ENCODE assay signal across 16 mouse cellular contexts in the genomic region with DNA sequence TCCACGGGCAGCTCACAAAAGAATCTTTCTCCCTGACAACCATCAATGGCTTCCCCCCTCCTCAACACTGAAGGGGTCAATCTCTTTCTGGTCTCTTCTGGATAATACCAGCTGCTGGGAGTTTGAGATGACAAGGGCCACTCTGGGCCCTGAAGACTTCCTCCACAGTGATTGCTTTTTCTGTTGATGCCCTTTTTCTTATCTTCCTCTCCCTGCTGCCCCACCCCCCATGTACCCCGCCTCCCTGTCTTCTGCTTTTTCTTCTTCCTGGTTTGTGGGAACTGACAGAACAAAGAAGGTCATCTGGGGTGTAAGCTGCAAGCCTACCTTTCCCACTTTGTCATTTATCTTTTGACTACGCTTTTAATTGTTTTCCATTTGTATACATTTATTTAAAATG. TPM values are rescaled to one million over a fixed set of nuclear protein-coding genes. Genes with fewer than 3 reads are reported as not detected.
A peak's percentile ranks its signal among the peaks of the same experiment; 100 is the strongest.
DNase-seq lines count a peak whose midpoint lies in the region; ATAC-seq and TF ChIP-seq lines count a peak whose summit lies in the region.
"Had no signal": no experiment of that assay in that cellular context is flagged by ENCODE, and none has a peak within 500 bp of the region (broad histone marks: within the 10 kb centered on the region; RNA-seq: fewer than 3 reads in every experiment).

No protein-coding gene starts in this region.

- H3K4me3 ChIP-seq in liver, postnatal 0 days (ENCODE audit: low read depth, low read length), result no peak overlapping the region
- no peak overlapping the region for H3K4me3 ChIP-seq in liver, embryonic 11.5 days (ENCODE audit: low read depth, low read length)
- H3K4me3 ChIP-seq in G1E (ENCODE audit: low read depth, low read length), result no peak overlapping the region
- no peak overlapping the region for H3K4me3 ChIP-seq in macrophage (ENCODE audit: inconsistent target)
- H3K4me3 ChIP-seq: hindbrain, embryonic 15.5 days; kidney, embryonic 15.5 days had no signal

- no peak for TF ChIP-seq EP300 in liver, postnatal 0 days (IDR thresholded peaks at IDR 0.05; ENCODE audit: low read depth)

- H3K9me3 ChIP-seq in liver, postnatal 0 days (ENCODE audit: low read length), result no peaks in the 10 kb centered on the region
- no peaks in the 10 kb centered on the region for H3K9me3 ChIP-seq in liver, embryonic 11.5 days (ENCODE audit: control insufficient read depth, low read length)
- no peaks in the 10 kb centered on the region for H3K9me3 ChIP-seq in G1E (replicated peaks)
- H3K9me3 ChIP-seq: hindbrain, embryonic 15.5 days; kidney, embryonic 15.5 days had no signal

- H3K27ac ChIP-seq in liver, postnatal 0 days (ENCODE audit: low read depth), result 0 out of 2 replicates have a peak overlapping the region, but pooled peaks have one; percentile 19
- no peak overlapping the region for H3K27ac ChIP-seq in liver, embryonic 11.5 days (ENCODE audit: low read depth, low read length)
- peak overlapping the region; percentile 74 for H3K27ac ChIP-seq in macrophage
- H3K27ac ChIP-seq: hindbrain, embryonic 15.5 days; kidney, embryonic 15.5 days; liver, embryonic 14.5 days had no signal

- H3K4me1 ChIP-seq in liver, postnatal 0 days (ENCODE audit: insufficient read depth), result no peaks in the 10 kb centered on the region
- no peaks in the 10 kb centered on the region for H3K4me1 ChIP-seq in liver, embryonic 11.5 days (replicated peaks; ENCODE audit: control insufficient read depth, insufficient read depth, low read length)
- H3K4me1 ChIP-seq in G1E (ENCODE audit: insufficient read depth, low read depth, low read length), result peaks cover 5% of the 10 kb centered on the region
- H3K4me1 ChIP-seq: hindbrain, embryonic 15.5 days; kidney, embryonic 15.5 days had no signal

- peak; percentile 53 for DNase-seq in liver, postnatal 0 days
- DNase-seq in liver, embryonic 11.5 days (ENCODE audit: low spot score), result no peak
- peak; percentile 63 for DNase-seq in 416B (ENCODE audit: low read depth)
- DNase-seq in G1E (ENCODE audit: low spot score), result peak; percentile 12
- DNase-seq in kidney, adult 9 months, result no peak
- no peak for DNase-seq in gastrocnemius, adult 8-10 months (ENCODE audit: low spot score in 2 of 2)
- DNase-seq: cerebellum, adult 9-10 months; forebrain, postnatal 0 days; gastrocnemius, postnatal 10 days had no signal

- no peak for TF ChIP-seq CTCF in liver, postnatal 0 days (IDR thresholded peaks at IDR 0.05; ENCODE audit: low read depth)
- TF ChIP-seq CTCF in G1E (IDR thresholded peaks at IDR 0.05; ENCODE audit: low read depth, low read length), result no peak

- peaks cover 45% of the 10 kb centered on the region for H3K79me2 ChIP-seq in macrophage (ENCODE audit: inconsistent target)

- ATAC-seq in liver, postnatal 0 days, result no peak
- no peak for ATAC-seq in liver, embryonic 11.5 days (replicated peaks; ENCODE audit: low FRiP score)
- no peak for ATAC-seq in G1E (ENCODE audit: extremely low read depth, insufficient number of reproducible peaks, low FRiP score, poor library complexity, severe bottlenecking)
- ATAC-seq: forebrain, postnatal 0 days had no signal

- H3K27me3 ChIP-seq in liver, postnatal 0 days (ENCODE audit: insufficient read depth, low read length), result no peaks in the 10 kb centered on the region
- H3K27me3 ChIP-seq in liver, embryonic 11.5 days (replicated peaks; ENCODE audit: control insufficient read depth, insufficient read depth, low read length), result no peaks in the 10 kb centered on the region
- H3K27me3 ChIP-seq in G1E (ENCODE audit: insufficient read depth, low read length), result peaks cover 14% of the 10 kb centered on the region
- H3K27me3 ChIP-seq: hindbrain, embryonic 15.5 days; kidney, embryonic 15.5 days had no signal

- WGBS in liver, postnatal 0 days (ENCODE audit: insufficient replicate concordance), result 38% methylated on average over 3 of the region's 3 CpGs
- WGBS in liver, embryonic 11.5 days, result 37% methylated on average over 3 of the region's 3 CpGs
- WGBS in macrophage (ENCODE audit: missing documents), result 34% methylated on average over 3 of the region's 3 CpGs

- no peak overlapping the region for H3K4me2 ChIP-seq in liver, postnatal 0 days (ENCODE audit: low read depth, low read length)
- H3K4me2 ChIP-seq in liver, embryonic 11.5 days, result no peak overlapping the region
- H3K4me2 ChIP-seq: hindbrain, embryonic 15.5 days; kidney, embryonic 15.5 days had no signal

- no peak overlapping the region for H3K9ac ChIP-seq in liver, postnatal 0 days (replicated peaks)
- no peak overlapping the region for H3K9ac ChIP-seq in liver, embryonic 11.5 days (ENCODE audit: low read depth, low read length)
- H3K9ac ChIP-seq: forebrain, postnatal 0 days; hindbrain, embryonic 15.5 days; kidney, embryonic 15.5 days; liver, embryonic 14.5 days had no signal

- H3K36me3 ChIP-seq in liver, postnatal 0 days (replicated peaks; ENCODE audit: insufficient read depth, low read length), result no peaks in the 10 kb centered on the region
- H3K36me3 ChIP-seq in liver, embryonic 11.5 days (ENCODE audit: control insufficient read depth, insufficient read depth, low read length), result no peaks in the 10 kb centered on the region
- H3K36me3 ChIP-seq in G1E (replicated peaks) (no peaks in the 10 kb centered on the region), macrophage (ENCODE audit: inconsistent target) (peaks cover 22% of the 10 kb centered on the region)
- H3K36me3 ChIP-seq: hindbrain, embryonic 15.5 days; kidney, embryonic 15.5 days had no signal

RNA-seq across cellular contexts. Expression of a gene that starts 5.4 kb away (rescaled TPM):
- polyA plus RNA-seq in liver, postnatal 0 days (2015; fragmentation: Nextera tagmentation; extraction: Ambion mirVana), result 0.51 TPM in 1 of 2 replicates, not detected in the other
- polyA plus RNA-seq in liver, embryonic 11.5 days (2014; fragmentation: Nextera tagmentation; extraction: Ambion mirVana), result not detected in 2 replicates
- not detected in 2 replicates for total RNA-seq in G1E (2014; fragmentation: Nextera tagmentation)
- total RNA-seq in G1E (2017), result not detected in 2 replicates
- polyA plus RNA-seq in G1E (2012), result 0.03 TPM in 1 of 2 replicates, not detected in the other
- 1 to 10 TPM in 14 of 26 experiments, under 1 TPM in 6, not detected in 6; 0.18 to 5.5 (median 1.8) TPM for total RNA-seq in macrophage (2018; cell fraction: chromatin; rRNA removed)
- total RNA-seq in macrophage (2018; cell fraction: cytosol; rRNA removed), result 1 to 10 TPM in 22 of 26 experiments, under 1 TPM in 4; 0.33 to 4.3 (median 1.5) TPM
- total RNA-seq in macrophage (2018; cell fraction: nucleus; rRNA removed), result 1 to 10 TPM in 20 of 26 experiments, under 1 TPM in 2, not detected in 4; 0.15 to 8.6 (median 4.3) TPM
- polyA plus RNA-seq in macrophage (2018), result 1.0 to 2.2 TPM (median 1.6 TPM) in 3 replicates
- not detected for total RNA-seq in gastrocnemius, adult 8-10 months (2022)
- total RNA-seq: CH12.LX; forebrain, postnatal 0 days; gastrocnemius, postnatal 10 days; left cerebral cortex, postnatal 36 days had no signal
- polyA plus RNA-seq: forebrain, postnatal 0 days; heart, embryonic 16.5 days; hindbrain, embryonic 15.5 days; kidney, embryonic 15.5 days had no signal

RNA-seq across cellular contexts. Expression of a gene that starts 5.4 kb away (rescaled TPM):
- 5.1 and 6.1 TPM in 2 replicates for polyA plus RNA-seq in liver, postnatal 0 days (2015; fragmentation: Nextera tagmentation; extraction: Ambion mirVana)
- 1.8 and 1.9 TPM in 2 replicates for polyA plus RNA-seq in liver, embryonic 11.5 days (2014; fragmentation: Nextera tagmentation; extraction: Ambion mirVana)
- total RNA-seq in G1E (2014; fragmentation: Nextera tagmentation), result 0.30 TPM in 1 of 2 replicates, not detected in the other
- 0.22 and 0.29 TPM in 2 replicates for total RNA-seq in G1E (2017)
- 0.02 and 0.07 TPM in 2 replicates for polyA plus RNA-seq in G1E (2012)
- total RNA-seq in macrophage (2018; cell fraction: chromatin; rRNA removed), result 100 to 1,000 TPM in 9 of 26 experiments, 10 to 100 TPM in 17; 12.4 to 206 (median 88.6) TPM
- 100 to 1,000 TPM in 13 of 26 experiments, 10 to 100 TPM in 13; 60.7 to 159 (median 99.7) TPM for total RNA-seq in macrophage (2018; cell fraction: cytosol; rRNA removed)
- 100 to 1,000 TPM in 25 of 26 experiments, 10 to 100 TPM in 1; 39.2 to 519 (median 212) TPM for total RNA-seq in macrophage (2018; cell fraction: nucleus; rRNA removed)
- polyA plus RNA-seq in macrophage (2018), result 101 to 216 TPM (median 128 TPM) in 3 replicates
- total RNA-seq in gastrocnemius, adult 8-10 months (2022), result 1 to 10 TPM in 2 of 4 experiments, under 1 TPM in 2; 0.60 to 3.1 (median 1.1) TPM

Comparison
In these comparisons a context has a peak if more than half of its experiments do, and no peak if none do; other contexts are left out.
1. DNase-seq: peak in liver, postnatal 0 days (single experiment), 416B (single experiment) and G1E (single experiment); none in liver, embryonic 11.5 days (single experiment), kidney, adult 9 months (single experiment) and gastrocnemius, adult 8-10 months (0 of 2).
2. RNA of a gene that starts 5.4 kb away (polyA plus RNA-seq): 101 to 216 TPM in macrophage; 5.1 to 6.1 TPM in liver, postnatal 0 days, 1.8 to 1.9 TPM in liver, embryonic 11.5 days and 0.02 to 0.07 TPM in G1E; every median in the first group is over 10 times any median in the second.